Mouse (Mus musculus): ENCODE results near the gene 4933402D24Rik.

The 4933402D24Rik gene

GRCm38 (mm10) chr1:63769167-63769566 lies at the start of gene 4933402D24Rik:
TSS of gene 4933402D24Rik (minus strand) at chr1:63769267.
- no peak for DNase-seq (ENCODE audit: low spot score)

GRCm38 (mm10) chr1:63808584-63808983 lies 39.5 kb upstream of the 4933402D24Rik start:
- no peak for DNase-seq (ENCODE audit: low spot score)

- DNase-seq (ENCODE audit: low spot score) = no peak
These were observed 36.0 kb upstream of the 4933402D24Rik start for GRCm38 (mm10) chr1:63805095-63805494.

- DNase-seq (ENCODE audit: low spot score) = no peak
These were observed 25.3 kb upstream of the 4933402D24Rik start for GRCm38 (mm10) chr1:63794326-63794725.

- DNase-seq (ENCODE audit: low spot score) = no peak
These were observed 8.0 kb upstream of the 4933402D24Rik start for GRCm38 (mm10) chr1:63776902-63777630.

- DNase-seq (ENCODE audit: low spot score) = no peak
These were observed 7.3 kb upstream of the 4933402D24Rik start for GRCm38 (mm10) chr1:63776396-63776795.

GRCm38 (mm10) chr1:63770309-63770708 lies 1.2 kb upstream of the 4933402D24Rik start:
- no peak for DNase-seq (ENCODE audit: low spot score)

GRCm38 (mm10) chr1:63768112-63768511 lies 955 bp downstream of the 4933402D24Rik start:
- no peak for DNase-seq (ENCODE audit: low spot score)

GRCm38 (mm10) chr1:63764395-63764794 lies 4.7 kb downstream of the 4933402D24Rik start:
- DNase-seq (ENCODE audit: low spot score) = no peak

- no peak for DNase-seq (ENCODE audit: low spot score)
These were observed 5.1 kb downstream of the 4933402D24Rik start for GRCm38 (mm10) chr1:63763881-63764386.

GRCm38 (mm10) chr1:63763212-63763694 lies 5.8 kb downstream of the 4933402D24Rik start:
- DNase-seq (ENCODE audit: low spot score) = peak; percentile 27

- no peak for DNase-seq (ENCODE audit: low spot score)
These were observed 13.1 kb downstream of the 4933402D24Rik start for GRCm38 (mm10) chr1:63756005-63756404.

GRCm38 (mm10) chr1:63730240-63730771 lies 38.8 kb downstream of the 4933402D24Rik start, which contains the start of the genes Mdh1b and Fastkd2:
TSS of gene Mdh1b (minus strand) at chr1:63730318.
TSS of gene Fastkd2 (plus strand) at chr1:63730614.
- DNase-seq (ENCODE audit: low spot score) = peak; percentile 91

- no peak for DNase-seq (ENCODE audit: low spot score)
These were observed 39.3 kb downstream of the 4933402D24Rik start for GRCm38 (mm10) chr1:63729796-63730195.

- no peak for DNase-seq (ENCODE audit: low spot score)
These were observed 48.9 kb downstream of the 4933402D24Rik start for GRCm38 (mm10) chr1:63720161-63720560.

- DNase-seq (ENCODE audit: low spot score) = no peak
These were observed 60.2 kb downstream of the 4933402D24Rik start for GRCm38 (mm10) chr1:63708876-63709275.

- DNase-seq (ENCODE audit: low spot score) = no peak
These were observed 63.3 kb downstream of the 4933402D24Rik start for GRCm38 (mm10) chr1:63705733-63706132.
